Mouse (Mus musculus): ENCODE measurements at regions not wholly inside any gene's neighbourhood (a gene's known extent, or its start where the extent isn't known, plus 50 kb on each side); places are given as distances from the start of the nearest gene placed in this dataset.

DNA sequence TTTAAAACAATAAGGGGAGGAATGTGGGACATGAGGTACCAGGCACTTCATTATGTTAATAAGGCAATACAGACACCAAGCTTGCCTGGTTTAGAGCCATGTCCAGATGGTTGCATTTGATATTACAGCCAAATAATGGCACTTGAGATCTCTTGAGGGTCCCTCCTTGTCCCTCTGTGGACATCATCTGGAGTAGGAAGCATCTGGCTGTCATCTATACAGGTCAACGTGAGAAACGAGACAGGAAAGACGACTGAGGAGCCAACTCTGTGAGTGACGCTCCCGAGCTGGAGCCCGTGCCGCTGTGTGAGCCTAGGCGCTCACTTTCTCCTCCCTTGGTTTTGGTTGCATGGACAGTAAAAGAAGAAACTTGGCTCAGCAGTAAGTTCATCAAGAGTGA, 1453.2 kb upstream of the Gm6569 start:
- Histone ChIP-seq H3K4me3 (ENCODE audit: low read depth, low read length) (no peak overlapping the region), H3K4me2 (ENCODE audit: low read depth, low read length) (no peak overlapping the region), H3K4me1 (ENCODE audit: insufficient read depth) (no peaks in the 10 kb centered on the region), H3K9me3 (ENCODE audit: low read length) (no peaks in the 10 kb centered on the region), H3K36me3 (replicated peaks; ENCODE audit: insufficient read depth, low read length) (no peaks in the 10 kb centered on the region), H3K27ac (ENCODE audit: low read depth) (no peak overlapping the region), H3K9ac (replicated peaks) (no peak overlapping the region), H3K27me3 (ENCODE audit: insufficient read depth, low read length) (no peaks in the 10 kb centered on the region)
- ATAC-seq (no peak), DNase-seq (no peak)
- no peak for TF ChIP-seq EP300 (IDR thresholded peaks at IDR 0.05; ENCODE audit: low read depth)
- TF ChIP-seq CTCF (IDR thresholded peaks at IDR 0.05; ENCODE audit: low read depth) = no peak
- 74% methylated on average over 8 of the region's 8 CpGs for WGBS (ENCODE audit: insufficient replicate concordance)

DNA sequence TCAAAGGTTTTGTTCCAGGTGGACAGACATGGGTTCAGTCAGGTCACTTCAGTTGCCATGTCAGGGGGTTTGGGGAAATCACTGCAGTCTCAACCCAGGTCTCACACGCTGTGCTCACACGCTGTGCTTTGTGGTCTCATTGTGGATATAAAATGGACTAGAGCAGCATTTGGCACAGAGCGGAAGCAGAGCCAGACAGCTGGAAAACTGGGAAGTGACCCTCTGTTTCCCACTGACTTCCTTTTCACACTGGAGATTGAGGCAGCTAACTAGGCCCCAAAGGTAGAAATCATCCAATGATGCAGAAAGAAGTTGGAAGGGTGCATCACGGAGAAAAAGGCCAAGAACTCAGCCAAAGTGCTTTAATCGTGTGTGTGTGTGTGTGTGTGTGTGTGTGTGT, 1452.6 kb upstream of the Gm6569 start:
- Histone ChIP-seq H3K9me3 (ENCODE audit: low read length) (no peaks in the 10 kb centered on the region), H3K4me2 (ENCODE audit: low read depth, low read length) (no peak overlapping the region), H3K4me1 (ENCODE audit: insufficient read depth) (no peaks in the 10 kb centered on the region), H3K4me3 (ENCODE audit: low read depth, low read length) (no peak overlapping the region), H3K9ac (replicated peaks) (no peak overlapping the region), H3K27me3 (ENCODE audit: insufficient read depth, low read length) (no peaks in the 10 kb centered on the region), H3K27ac (ENCODE audit: low read depth) (no peak overlapping the region), H3K36me3 (replicated peaks; ENCODE audit: insufficient read depth, low read length) (no peaks in the 10 kb centered on the region)
- ATAC-seq = no peak
- DNase-seq = no peak
- 86% methylated on average over 5 of the region's 5 CpGs for WGBS (ENCODE audit: insufficient replicate concordance)
- TF ChIP-seq CTCF (IDR thresholded peaks at IDR 0.05; ENCODE audit: low read depth) = no peak
- TF ChIP-seq EP300 (IDR thresholded peaks at IDR 0.05; ENCODE audit: low read depth) = no peak

DNA sequence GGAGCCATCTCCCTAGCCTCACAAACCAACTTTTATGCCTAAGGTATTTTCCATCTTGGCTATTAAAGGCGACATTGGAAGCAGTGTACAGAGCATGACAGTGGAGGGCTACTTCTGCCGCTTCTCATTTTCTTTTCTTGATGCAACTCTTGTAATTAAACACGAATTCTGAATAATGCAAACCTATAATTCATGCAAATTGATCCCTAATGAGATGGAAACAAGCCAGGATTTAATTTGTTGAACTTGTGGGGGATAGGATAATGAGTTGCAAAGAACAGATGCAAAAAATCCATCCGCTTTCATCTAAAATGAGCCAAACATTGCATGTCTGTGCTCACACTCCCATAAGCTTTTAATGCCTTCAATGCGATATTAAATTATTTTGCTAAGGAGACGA, 1451.8 kb upstream of the Gm6569 start:
- no peaks in the 10 kb centered on the region for H3K9me3 ChIP-seq (ENCODE audit: low read length)
- TF ChIP-seq CTCF (IDR thresholded peaks at IDR 0.05; ENCODE audit: low read depth) (no peak), EP300 (IDR thresholded peaks at IDR 0.05; ENCODE audit: low read depth) (no peak)
- WGBS (ENCODE audit: insufficient replicate concordance) = 79% methylated on average over 6 of the region's 6 CpGs
- no peak overlapping the region for H3K4me3 ChIP-seq (ENCODE audit: low read depth, low read length)
- no peak overlapping the region for H3K4me2 ChIP-seq (ENCODE audit: low read depth, low read length)
- DNase-seq (no peak), ATAC-seq (no peak)
- no peak overlapping the region for H3K9ac ChIP-seq (replicated peaks)
- H3K27me3 ChIP-seq (ENCODE audit: insufficient read depth, low read length) = no peaks in the 10 kb centered on the region
- no peak overlapping the region for H3K27ac ChIP-seq (ENCODE audit: low read depth)
- H3K4me1 ChIP-seq (ENCODE audit: insufficient read depth) = no peaks in the 10 kb centered on the region
- no peaks in the 10 kb centered on the region for H3K36me3 ChIP-seq (replicated peaks; ENCODE audit: insufficient read depth, low read length)

DNA sequence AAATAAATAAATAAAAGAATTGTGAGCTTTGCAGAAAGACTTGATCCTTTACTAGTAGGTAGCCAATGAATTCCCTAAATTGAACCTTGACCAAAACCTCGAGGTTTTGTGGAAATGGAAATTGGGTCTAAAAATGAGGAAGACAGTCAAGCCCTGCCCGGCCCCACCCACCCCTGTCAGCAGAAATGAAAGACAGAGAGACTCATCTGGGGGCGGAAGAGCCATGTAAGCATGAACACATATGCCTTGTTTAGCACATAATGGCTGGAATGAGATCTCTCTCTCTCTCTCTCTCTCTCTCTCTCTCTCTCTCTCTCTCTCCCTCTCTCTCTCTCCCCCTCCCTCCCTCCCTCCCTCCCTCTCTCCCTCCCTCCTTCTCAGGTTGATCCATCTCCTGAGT, 1451.3 kb upstream of the Gm6569 start:
- DNase-seq (no peak), ATAC-seq (no peak)
- WGBS (ENCODE audit: insufficient replicate concordance) = 61% methylated on average over 3 of the region's 3 CpGs
- no peaks in the 10 kb centered on the region for H3K27me3 ChIP-seq (ENCODE audit: insufficient read depth, low read length)
- no peaks in the 10 kb centered on the region for H3K9me3 ChIP-seq (ENCODE audit: low read length)
- no peak overlapping the region for H3K9ac ChIP-seq (replicated peaks)
- H3K36me3 ChIP-seq (replicated peaks; ENCODE audit: insufficient read depth, low read length) = no peaks in the 10 kb centered on the region
- TF ChIP-seq CTCF (IDR thresholded peaks at IDR 0.05; ENCODE audit: low read depth) (no peak), EP300 (IDR thresholded peaks at IDR 0.05; ENCODE audit: low read depth) (no peak)
- no peak overlapping the region for H3K27ac ChIP-seq (ENCODE audit: low read depth)
- no peak overlapping the region for H3K4me2 ChIP-seq (ENCODE audit: low read depth, low read length)
- no peak overlapping the region for H3K4me3 ChIP-seq (ENCODE audit: low read depth, low read length)
- no peaks in the 10 kb centered on the region for H3K4me1 ChIP-seq (ENCODE audit: insufficient read depth)

DNA sequence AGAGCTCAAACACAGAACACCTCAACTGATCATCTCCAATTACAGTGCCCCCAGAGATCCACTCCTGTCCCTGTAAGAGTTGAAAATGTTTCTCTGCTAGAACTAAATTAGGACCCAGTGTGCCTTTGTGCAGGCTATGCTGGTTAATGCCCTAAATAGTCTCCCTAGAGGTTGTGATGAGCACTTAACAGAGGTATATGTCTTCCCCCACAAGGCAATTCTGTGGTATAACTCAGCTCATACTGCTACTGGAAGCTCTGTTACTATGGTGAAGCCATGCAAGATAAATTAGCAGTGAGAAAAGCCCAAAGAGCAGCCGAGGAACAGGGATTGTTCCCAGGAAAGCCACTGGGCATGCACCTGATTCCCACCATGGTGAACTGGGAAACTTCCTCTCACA, 1450.9 kb upstream of the Gm6569 start:
- no peak for TF ChIP-seq EP300 (IDR thresholded peaks at IDR 0.05; ENCODE audit: low read depth)
- no peak for TF ChIP-seq CTCF (IDR thresholded peaks at IDR 0.05; ENCODE audit: low read depth)
- Histone ChIP-seq H3K27me3 (ENCODE audit: insufficient read depth, low read length) (no peaks in the 10 kb centered on the region), H3K36me3 (replicated peaks; ENCODE audit: insufficient read depth, low read length) (no peaks in the 10 kb centered on the region), H3K9ac (replicated peaks) (no peak overlapping the region), H3K4me2 (ENCODE audit: low read depth, low read length) (no peak overlapping the region), H3K27ac (ENCODE audit: low read depth) (no peak overlapping the region), H3K4me1 (ENCODE audit: insufficient read depth) (no peaks in the 10 kb centered on the region), H3K4me3 (ENCODE audit: low read depth, low read length) (no peak overlapping the region), H3K9me3 (ENCODE audit: low read length) (no peaks in the 10 kb centered on the region)
- 73% methylated on average over 1 of the region's 1 CpGs for WGBS (ENCODE audit: insufficient replicate concordance)
- no peak for DNase-seq
- ATAC-seq = no peak

DNA sequence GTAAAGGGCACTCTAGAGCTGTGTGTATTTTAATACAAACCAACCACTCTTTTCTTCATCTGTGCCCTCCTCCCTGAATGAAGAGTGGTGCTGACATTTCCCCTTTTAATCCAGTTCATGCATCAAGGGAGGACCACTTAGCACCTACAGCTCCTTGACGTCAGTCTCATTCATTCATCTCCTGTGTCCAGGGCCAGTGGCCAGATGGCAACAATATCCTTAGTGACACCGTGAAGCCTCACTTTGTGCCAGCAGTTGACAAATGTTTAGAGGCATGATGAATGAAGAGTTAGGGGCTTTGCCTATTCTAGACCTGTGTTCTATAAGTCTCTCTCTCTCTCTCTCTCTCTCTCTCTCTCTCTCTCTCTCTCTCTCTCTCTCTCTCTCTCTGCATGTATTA, 1441.1 kb upstream of the Gm6569 start:
- TF ChIP-seq CTCF (IDR thresholded peaks at IDR 0.05; ENCODE audit: low read depth) (no peak), EP300 (IDR thresholded peaks at IDR 0.05; ENCODE audit: low read depth) (no peak)
- no peak for DNase-seq
- Histone ChIP-seq H3K4me3 (ENCODE audit: low read depth, low read length) (no peak overlapping the region), H3K4me1 (ENCODE audit: insufficient read depth) (no peaks in the 10 kb centered on the region), H3K9me3 (ENCODE audit: low read length) (no peaks in the 10 kb centered on the region), H3K4me2 (ENCODE audit: low read depth, low read length) (no peak overlapping the region), H3K9ac (replicated peaks) (no peak overlapping the region), H3K36me3 (replicated peaks; ENCODE audit: insufficient read depth, low read length) (no peaks in the 10 kb centered on the region), H3K27ac (ENCODE audit: low read depth) (no peak overlapping the region), H3K27me3 (ENCODE audit: insufficient read depth, low read length) (no peaks in the 10 kb centered on the region)
- ATAC-seq = no peak
- WGBS (ENCODE audit: insufficient replicate concordance) = 65% methylated on average over 2 of the region's 2 CpGs

DNA sequence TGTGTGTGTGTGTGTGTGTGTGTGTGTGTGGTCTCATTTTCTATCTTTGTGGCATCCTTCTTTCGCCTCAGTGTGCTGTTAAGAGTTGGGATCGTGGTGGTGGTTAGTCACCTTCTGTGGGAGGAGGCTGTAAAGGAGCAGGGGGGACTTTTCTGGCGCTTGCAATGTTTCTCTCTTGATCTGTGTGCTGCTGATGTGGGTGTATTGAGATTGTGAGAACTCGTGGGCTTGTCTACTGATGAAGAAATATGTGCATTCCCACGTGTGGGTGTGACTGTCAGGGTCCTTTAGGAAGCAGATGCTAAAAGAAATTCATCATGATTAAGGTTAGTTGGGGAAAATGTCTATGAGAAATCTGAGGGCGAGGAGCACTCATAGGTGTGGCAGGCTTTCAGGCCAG, 1422.4 kb upstream of the Gm6569 start:
- Histone ChIP-seq H3K4me2 (ENCODE audit: low read depth, low read length) (no peak overlapping the region), H3K36me3 (replicated peaks; ENCODE audit: insufficient read depth, low read length) (no peaks in the 10 kb centered on the region), H3K4me3 (ENCODE audit: low read depth, low read length) (no peak overlapping the region), H3K27me3 (ENCODE audit: insufficient read depth, low read length) (no peaks in the 10 kb centered on the region), H3K27ac (ENCODE audit: low read depth) (no peak overlapping the region), H3K4me1 (ENCODE audit: insufficient read depth) (no peaks in the 10 kb centered on the region), H3K9ac (replicated peaks) (no peak overlapping the region), H3K9me3 (ENCODE audit: low read length) (no peaks in the 10 kb centered on the region)
- TF ChIP-seq EP300 (IDR thresholded peaks at IDR 0.05; ENCODE audit: low read depth) = no peak
- no peak for TF ChIP-seq CTCF (IDR thresholded peaks at IDR 0.05; ENCODE audit: low read depth)
- 56% methylated on average over 6 of the region's 6 CpGs for whole genome bisulfite sequencing (ENCODE audit: insufficient replicate concordance)
- ATAC-seq (no peak), DNase-seq (no peak)
